Mouse (Mus musculus): Measurements from ENCODE around the gene Sptbn1. TPM values are rescaled to one million over a fixed set of nuclear protein-coding genes. Genes with fewer than 3 reads are reported as not detected.

The Sptbn1 gene
- total and polyA plus RNA-seq, 2 experiments from 2014 or later = 121 to 271 TPM

GRCm38 (mm10) chr11:30159545-30160255 is 108.3 kb downstream of the Sptbn1 start:
- H3K9ac ChIP-seq (replicated peaks; ENCODE audit: low read depth, low read length) = no peak overlapping the region
- H3K4me3 ChIP-seq (ENCODE audit: low read depth, low read length) = no peak overlapping the region
- WGBS = 80% methylated on average over 4 of the region's 4 CpGs
- peaks cover 83% of the 10 kb centered on the region for H3K4me1 ChIP-seq (ENCODE audit: control insufficient read depth, insufficient read depth)
- no peak for TF ChIP-seq EP300 (IDR thresholded peaks at IDR 0.05; ENCODE audit: low read depth)
- no peak for TF ChIP-seq CTCF (IDR thresholded peaks at IDR 0.05; ENCODE audit: low read depth)
- ATAC-seq (ENCODE audit: insufficient read depth, low read depth) (no peak), DNase-seq (ENCODE audit: low spot score) (no peak)
- peak overlapping the region; percentile 90 for H3K27ac ChIP-seq (ENCODE audit: low read depth)
- no peaks in the 10 kb centered on the region for H3K27me3 ChIP-seq (ENCODE audit: control insufficient read depth, insufficient read depth, low read length)
- H3K36me3 ChIP-seq (replicated peaks; ENCODE audit: control insufficient read depth, insufficient read depth, low read length) = peaks cover 34% of the 10 kb centered on the region
- H3K9me3 ChIP-seq (replicated peaks; ENCODE audit: control insufficient read depth, low read length) = no peaks in the 10 kb centered on the region
- H3K4me2 ChIP-seq (ENCODE audit: low read depth, low read length) = no peak overlapping the region

DNA sequence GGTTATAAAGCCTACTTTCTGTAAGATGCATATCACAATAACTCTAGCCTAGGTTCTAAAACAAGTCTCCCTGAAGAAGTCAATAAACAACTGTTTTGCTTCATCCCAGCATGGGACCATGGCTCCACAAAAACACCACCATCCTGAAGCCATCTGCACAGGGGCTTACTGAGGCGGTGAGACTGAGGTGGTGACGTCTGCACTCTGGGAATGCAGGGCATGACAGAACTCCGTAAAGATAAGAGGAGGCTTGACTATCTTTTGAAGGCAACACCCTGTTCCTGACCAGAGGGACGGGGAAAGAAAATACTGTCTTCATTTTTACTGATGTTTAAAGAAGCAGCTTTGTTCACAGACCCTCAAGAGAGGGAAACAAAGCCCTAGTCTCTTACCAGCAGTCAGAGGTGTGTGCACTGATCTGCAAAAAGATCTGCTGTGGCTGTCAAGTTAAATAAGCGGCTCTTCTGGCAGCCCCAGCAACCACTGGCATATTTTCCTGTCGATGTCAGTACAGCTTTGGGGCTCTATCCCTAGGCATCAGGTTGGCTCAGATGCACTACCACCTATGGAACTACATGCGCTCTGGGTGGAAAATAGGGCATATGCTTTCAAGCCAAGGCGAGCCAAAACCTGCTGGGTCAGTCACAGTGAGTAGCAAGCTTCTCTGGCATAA is 109.8 kb downstream of the Sptbn1 start:
- Histone ChIP-seq H3K4me3 (ENCODE audit: low read depth, low read length) (no peak overlapping the region), H3K4me2 (ENCODE audit: low read depth, low read length) (no peak overlapping the region), H3K27ac (ENCODE audit: low read depth) (peak overlapping the region; percentile 90), H3K36me3 (replicated peaks; ENCODE audit: control insufficient read depth, insufficient read depth, low read length) (peaks cover 38% of the 10 kb centered on the region), H3K4me1 (ENCODE audit: control insufficient read depth, insufficient read depth) (peaks cover 82% of the 10 kb centered on the region), H3K9ac (replicated peaks; ENCODE audit: low read depth, low read length) (peak overlapping the region; percentile 17), H3K27me3 (ENCODE audit: control insufficient read depth, insufficient read depth, low read length) (no peaks in the 10 kb centered on the region), H3K9me3 (replicated peaks; ENCODE audit: control insufficient read depth, low read length) (no peaks in the 10 kb centered on the region)
- TF ChIP-seq CTCF (IDR thresholded peaks at IDR 0.05; ENCODE audit: low read depth) (no peak), EP300 (IDR thresholded peaks at IDR 0.05; ENCODE audit: low read depth) (no peak)
- WGBS = 15% methylated on average over 8 of the region's 8 CpGs
- DNase-seq (ENCODE audit: low spot score) = peak; percentile 43
- ATAC-seq (ENCODE audit: insufficient read depth, low read depth) = no peak

GRCm38 (mm10) chr11:30155887-30156286 is 112.1 kb downstream of the Sptbn1 start:
- no peak overlapping the region for H3K9ac ChIP-seq (replicated peaks; ENCODE audit: low read depth, low read length)
- WGBS = 41% methylated on average over 2 of the region's 2 CpGs
- H3K9me3 ChIP-seq (replicated peaks; ENCODE audit: control insufficient read depth, low read length) = no peaks in the 10 kb centered on the region
- DNase-seq (ENCODE audit: low spot score) = no peak
- peaks cover 53% of the 10 kb centered on the region for H3K36me3 ChIP-seq (replicated peaks; ENCODE audit: control insufficient read depth, insufficient read depth, low read length)
- no peak overlapping the region for H3K4me2 ChIP-seq (ENCODE audit: low read depth, low read length)
- peaks cover 63% of the 10 kb centered on the region for H3K4me1 ChIP-seq (ENCODE audit: control insufficient read depth, insufficient read depth)
- H3K4me3 ChIP-seq (ENCODE audit: low read depth, low read length) = no peak overlapping the region
- no peak for ATAC-seq (ENCODE audit: insufficient read depth, low read depth)
- no peak for TF ChIP-seq EP300 (IDR thresholded peaks at IDR 0.05; ENCODE audit: low read depth)
- no peak for TF ChIP-seq CTCF (IDR thresholded peaks at IDR 0.05; ENCODE audit: low read depth)
- no peaks in the 10 kb centered on the region for H3K27me3 ChIP-seq (ENCODE audit: control insufficient read depth, insufficient read depth, low read length)
- peak overlapping the region; percentile 90; the same call in 1 of the 2 replicates for H3K27ac ChIP-seq (ENCODE audit: low read depth)

DNA sequence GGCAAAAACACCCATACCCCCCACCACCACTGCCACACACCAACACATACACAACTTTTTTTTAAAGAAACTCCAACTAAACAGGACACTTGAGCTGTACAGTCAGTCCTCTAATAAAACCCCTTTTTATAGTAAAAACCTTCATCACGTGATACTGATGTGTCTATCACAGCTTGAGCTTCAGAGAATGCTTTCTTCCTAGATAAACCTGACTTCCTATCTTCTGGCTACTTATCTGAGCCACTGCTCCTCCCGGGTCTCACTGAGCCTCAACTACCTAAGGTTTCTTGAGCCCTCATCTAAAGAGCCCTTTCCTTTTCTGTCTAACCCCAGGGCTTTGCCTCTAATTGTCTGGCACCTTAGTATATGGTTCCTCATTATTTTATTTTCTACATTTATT is 113.0 kb downstream of the Sptbn1 start:
- no peak for ATAC-seq (ENCODE audit: insufficient read depth, low read depth)
- Histone ChIP-seq H3K27me3 (ENCODE audit: control insufficient read depth, insufficient read depth, low read length) (no peaks in the 10 kb centered on the region), H3K27ac (ENCODE audit: low read depth) (peak overlapping the region; percentile 74), H3K36me3 (replicated peaks; ENCODE audit: control insufficient read depth, insufficient read depth, low read length) (peaks cover 59% of the 10 kb centered on the region), H3K4me1 (ENCODE audit: control insufficient read depth, insufficient read depth) (peaks cover 58% of the 10 kb centered on the region), H3K4me3 (ENCODE audit: low read depth, low read length) (no peak overlapping the region), H3K9ac (replicated peaks; ENCODE audit: low read depth, low read length) (no peak overlapping the region), H3K4me2 (ENCODE audit: low read depth, low read length) (no peak overlapping the region), H3K9me3 (replicated peaks; ENCODE audit: control insufficient read depth, low read length) (no peaks in the 10 kb centered on the region)
- DNase-seq (ENCODE audit: low spot score) = no peak
- TF ChIP-seq EP300 (IDR thresholded peaks at IDR 0.05; ENCODE audit: low read depth) = no peak
- no peak for TF ChIP-seq CTCF (IDR thresholded peaks at IDR 0.05; ENCODE audit: low read depth)
- 29% methylated on average over 2 of the region's 2 CpGs for WGBS

DNA sequence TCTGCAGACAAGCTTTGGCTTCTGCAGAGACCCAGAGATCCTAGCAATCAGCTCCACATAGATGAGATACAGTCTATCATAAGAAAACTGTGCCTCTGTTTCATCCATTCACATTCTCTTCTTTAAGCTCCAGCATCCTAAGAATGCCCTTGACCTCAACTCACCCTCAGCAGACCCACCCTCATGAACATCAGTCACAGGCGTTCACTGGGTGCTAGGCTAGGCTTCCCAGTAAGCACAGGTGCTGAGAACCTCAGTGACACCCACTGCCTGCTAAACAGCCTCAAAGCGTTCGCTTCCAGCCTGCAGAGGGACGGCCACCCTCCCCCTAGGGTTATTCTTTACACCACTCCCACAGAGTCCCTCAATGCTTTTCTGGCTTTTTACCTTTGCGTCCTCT is 119.1 kb downstream of the Sptbn1 start:
- peaks cover 87% of the 10 kb centered on the region for H3K36me3 ChIP-seq (replicated peaks; ENCODE audit: control insufficient read depth, insufficient read depth, low read length)
- no peaks in the 10 kb centered on the region for H3K9me3 ChIP-seq (replicated peaks; ENCODE audit: control insufficient read depth, low read length)
- no peaks in the 10 kb centered on the region for H3K27me3 ChIP-seq (ENCODE audit: control insufficient read depth, insufficient read depth, low read length)
- peak overlapping the region; percentile 39; the same call in 1 of the 2 replicates for H3K27ac ChIP-seq (ENCODE audit: low read depth)
- H3K4me2 ChIP-seq (ENCODE audit: low read depth, low read length) = no peak overlapping the region
- no peak for DNase-seq (ENCODE audit: low spot score)
- ATAC-seq (ENCODE audit: insufficient read depth, low read depth) = no peak
- no peak overlapping the region for H3K9ac ChIP-seq (replicated peaks; ENCODE audit: low read depth, low read length)
- TF ChIP-seq EP300 (IDR thresholded peaks at IDR 0.05; ENCODE audit: low read depth) = no peak
- no peak for TF ChIP-seq CTCF (IDR thresholded peaks at IDR 0.05; ENCODE audit: low read depth)
- 62% methylated on average over 5 of the region's 5 CpGs for WGBS
- peaks cover 11% of the 10 kb centered on the region; the same call in 1 of the 2 replicates for H3K4me1 ChIP-seq (ENCODE audit: control insufficient read depth, insufficient read depth)
- no peak overlapping the region for H3K4me3 ChIP-seq (ENCODE audit: low read depth, low read length)

Measured in heart, postnatal 0 days (tissue).